Mouse (Mus musculus) liver, adult 2 months (tissue): ENCODE measurements around the gene Pou3f3.

Experiments
- CTCF ChIP-seq: fragments of 200-500 bp; IDR thresholded peaks from 2 replicates; pipeline ENCODE4 v1.5.1; 2011; ENCODE audit warnings: low read depth, low read length, control low read depth
- POLR2A ChIP-seq: fragments of 200-500 bp; IDR thresholded peaks from 2 replicates; pipeline ENCODE4 v1.6.1; 2011; ENCODE audit warnings: low read length, control low read depth; ENCODE audit not compliant: insufficient read depth; ENCODE audit errors: extremely low read depth

DNA sequence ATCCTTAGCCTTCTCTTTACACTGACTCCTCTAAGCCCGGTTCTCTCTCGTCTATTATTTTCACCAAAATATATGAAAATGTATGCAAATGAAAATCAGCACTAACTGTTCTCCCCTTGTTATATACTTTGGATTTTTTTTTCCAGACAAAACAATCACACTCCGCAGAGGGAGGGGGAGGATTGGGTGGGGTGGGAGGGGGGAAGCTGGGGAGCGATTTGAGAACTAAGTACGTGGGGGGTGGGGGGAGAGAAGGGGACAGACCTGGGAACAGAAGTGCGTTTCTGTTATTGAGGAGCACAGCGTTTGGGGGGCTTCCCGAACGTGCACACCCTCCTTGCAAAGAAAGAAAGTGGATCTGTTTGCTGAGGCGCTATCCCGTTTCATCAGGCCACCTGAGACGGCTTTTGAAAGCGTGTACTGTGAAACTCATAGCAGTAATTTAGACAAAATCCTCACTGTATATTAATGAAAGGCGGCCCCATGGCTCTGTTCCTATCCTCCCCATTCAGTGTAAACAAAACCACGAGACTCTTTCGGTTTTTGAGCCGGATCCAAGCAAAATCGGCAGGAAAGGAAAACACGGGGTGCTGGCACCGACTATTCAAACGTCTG lies 2.4 kb upstream of the Pou3f3 start:
- TF ChIP-seq CTCF: no peak
- no peak for TF ChIP-seq POLR2A
